Mouse (Mus musculus) megakaryocyte, embryonic 14.5 days (primary cell): ENCODE measurements around the gene Enpp6. TPM values are rescaled to one million over a fixed set of nuclear protein-coding genes. Genes with fewer than 3 reads are reported as not detected.
A peak's percentile ranks its signal among the peaks of the same experiment; 100 is the strongest.

Experiments used
- H3K27me3 ChIP-seq: replicated peaks from 2 replicates; pipeline ENCODE3; 2012; ENCODE audit warnings: inconsistent platforms
- H3K36me3 ChIP-seq: replicated peaks from 2 replicates; pipeline ENCODE3; 2012; ENCODE audit warnings: low read length, inconsistent platforms, mixed read lengths
- H3K4me1 ChIP-seq: 2 replicates; pipeline ENCODE4 v1.6.1; 2012; ENCODE audit warnings: inconsistent platforms
- H3K4me3 ChIP-seq: replicated peaks from 2 replicates; pipeline ENCODE3; 2012; ENCODE audit warnings: moderate library complexity, mild to moderate bottlenecking, inconsistent platforms
- H3K9me3 ChIP-seq: 2 replicates; pipeline ENCODE4 v1.6.1; 2012; ENCODE audit warnings: inconsistent platforms
- FLI1 ChIP-seq: IDR thresholded peaks from 2 replicates; pipeline ENCODE4 v1.6.1; 2012; ENCODE audit warnings: low read length, inconsistent platforms, mixed read lengths
- GATA1 ChIP-seq: IDR thresholded peaks from 3 replicates; pipeline ENCODE4 v1.6.1; 2012; ENCODE audit warnings: mixed read lengths, low read length, inconsistent platforms, borderline replicate concordance
- polyA plus RNA-seq: library from polyadenylated mRNA; stranded (reverse); fragments of >175 nt; gene quantifications from 2 replicates; pipeline ENCODE4 v1.2.3, GENCODE M21; 2012; ENCODE audit warnings: low replicate concordance; ENCODE audit not compliant: insufficient read depth

Gene Enpp6
- polyA plus RNA-seq, 1 experiment = 1.1 TPM

GRCm38 (mm10) chr8:47056086-47056485, 69.4 kb downstream of the Enpp6 start:
- H3K4me1 ChIP-seq = no peaks in the 10 kb centered on the region
- no peaks in the 10 kb centered on the region for H3K27me3 ChIP-seq
- no peaks in the 10 kb centered on the region for H3K9me3 ChIP-seq
- no peaks in the 10 kb centered on the region for H3K36me3 ChIP-seq
- no peak overlapping the region for H3K4me3 ChIP-seq
- TF ChIP-seq GATA1 = no peak
- no peak for TF ChIP-seq FLI1

- H3K4me3 ChIP-seq = no peak overlapping the region
- H3K4me1 ChIP-seq = no peaks in the 10 kb centered on the region
- H3K36me3 ChIP-seq = no peaks in the 10 kb centered on the region
- no peaks in the 10 kb centered on the region for H3K27me3 ChIP-seq
- no peak for TF ChIP-seq GATA1
- no peak for TF ChIP-seq FLI1
- no peaks in the 10 kb centered on the region for H3K9me3 ChIP-seq
These were observed 71.8 kb downstream of the Enpp6 start for GRCm38 (mm10) chr8:47058526-47058925.

- no peaks in the 10 kb centered on the region for H3K4me1 ChIP-seq
- no peaks in the 10 kb centered on the region for H3K36me3 ChIP-seq
- no peaks in the 10 kb centered on the region for H3K9me3 ChIP-seq
- TF ChIP-seq FLI1 (no peak), GATA1 (no peak)
- H3K27me3 ChIP-seq = no peaks in the 10 kb centered on the region
- no peak overlapping the region for H3K4me3 ChIP-seq
These were observed 72.3 kb downstream of the Enpp6 start for GRCm38 (mm10) chr8:47058971-47059370.

GRCm38 (mm10) chr8:47061105-47061720, 74.5 kb downstream of the Enpp6 start:
- no peak overlapping the region for H3K4me3 ChIP-seq
- 0 out of 2 replicates have a peak, but pooled peaks cover 3% of the 10 kb centered on the region for H3K9me3 ChIP-seq
- H3K4me1 ChIP-seq = no peaks in the 10 kb centered on the region
- no peak for TF ChIP-seq FLI1
- no peak for TF ChIP-seq GATA1
- H3K36me3 ChIP-seq = no peaks in the 10 kb centered on the region
- H3K27me3 ChIP-seq = no peaks in the 10 kb centered on the region

GRCm38 (mm10) chr8:47067121-47067520, 80.4 kb downstream of the Enpp6 start:
- Histone ChIP-seq H3K9me3 (peaks cover 8% of the 10 kb centered on the region; the same call in 1 of the 2 replicates), H3K27me3 (no peaks in the 10 kb centered on the region), H3K4me3 (no peak overlapping the region), H3K36me3 (no peaks in the 10 kb centered on the region), H3K4me1 (no peaks in the 10 kb centered on the region)
- TF ChIP-seq FLI1 = no peak
- TF ChIP-seq GATA1 = no peak

- H3K4me3 ChIP-seq = no peak overlapping the region
- H3K27me3 ChIP-seq = no peaks in the 10 kb centered on the region
- H3K36me3 ChIP-seq = no peaks in the 10 kb centered on the region
- peaks cover 8% of the 10 kb centered on the region; the same call in 1 of the 2 replicates for H3K9me3 ChIP-seq
- H3K4me1 ChIP-seq = no peaks in the 10 kb centered on the region
- TF ChIP-seq FLI1 = no peak
These were observed 82.9 kb downstream of the Enpp6 start for GRCm38 (mm10) chr8:47069634-47070033.

- no peak overlapping the region for H3K4me3 ChIP-seq
- H3K4me1 ChIP-seq = no peaks in the 10 kb centered on the region
- no peak for TF ChIP-seq FLI1
- no peak for TF ChIP-seq GATA1
- peaks cover 15% of the 10 kb centered on the region; the same call in 1 of the 2 replicates for H3K9me3 ChIP-seq
- no peaks in the 10 kb centered on the region for H3K27me3 ChIP-seq
- no peaks in the 10 kb centered on the region for H3K36me3 ChIP-seq
These were observed 85.3 kb downstream of the Enpp6 start for GRCm38 (mm10) chr8:47072001-47072400.

- TF ChIP-seq FLI1 (no peak), GATA1 (no peak)
- Histone ChIP-seq H3K4me1 (no peaks in the 10 kb centered on the region), H3K4me3 (no peak overlapping the region), H3K9me3 (peaks cover 16% of the 10 kb centered on the region; the same call in 1 of the 2 replicates), H3K36me3 (no peaks in the 10 kb centered on the region), H3K27me3 (no peaks in the 10 kb centered on the region)
These were observed 89.4 kb downstream of the Enpp6 start for GRCm38 (mm10) chr8:47075941-47076555.

GRCm38 (mm10) chr8:47080037-47080436, 93.3 kb downstream of the Enpp6 start:
- H3K4me1 ChIP-seq = no peaks in the 10 kb centered on the region
- TF ChIP-seq GATA1 = no peak
- peaks cover 13% of the 10 kb centered on the region; the same call in 1 of the 2 replicates for H3K9me3 ChIP-seq
- H3K36me3 ChIP-seq = no peaks in the 10 kb centered on the region
- no peak overlapping the region for H3K4me3 ChIP-seq
- no peaks in the 10 kb centered on the region for H3K27me3 ChIP-seq

GRCm38 (mm10) chr8:47082201-47083027, 95.7 kb downstream of the Enpp6 start:
- Histone ChIP-seq H3K4me3 (peak overlapping the region; percentile 34), H3K4me1 (no peaks in the 10 kb centered on the region), H3K36me3 (no peaks in the 10 kb centered on the region), H3K27me3 (no peaks in the 10 kb centered on the region), H3K9me3 (0 out of 2 replicates have a peak, but pooled peaks cover 3% of the 10 kb centered on the region)
- no peak for TF ChIP-seq GATA1
- TF ChIP-seq FLI1 = no peak
